Mouse (Mus musculus): ENCODE data around the gene Vamp4. TPM values are rescaled to one million over a fixed set of nuclear protein-coding genes. Genes with fewer than 3 reads are reported as not detected.

Gene Vamp4
- polyA plus RNA-seq, 1 experiment, result not detected

- WGBS, result under 1% methylated on average over 46 of the region's 46 CpGs
- Histone ChIP-seq H3K27ac (ENCODE audit: insufficient read depth, low read depth, low read length) (peak overlapping the region; percentile 17; the same call in 1 of the 2 replicates), H3K4me1 (ENCODE audit: control insufficient read depth, insufficient read depth, low read length) (no peaks in the 10 kb centered on the region), H3K4me3 (ENCODE audit: insufficient read depth, low read depth, low read length) (peak overlapping the region; percentile 84)
- no peak for TF ChIP-seq POLR2A (IDR thresholded peaks at IDR 0.05; ENCODE audit: insufficient read depth, low read depth, low read length)
- no peak for TF ChIP-seq CTCF (IDR thresholded peaks at IDR 0.05; ENCODE audit: insufficient read depth, low read depth, low read length)
Measured at GRCm38 (mm10) chr1:162570931-162571601, 751 bp downstream of the Vamp4 start.

- WGBS, result 95% methylated on average over 3 of the region's 3 CpGs
- TF ChIP-seq CTCF (IDR thresholded peaks at IDR 0.05; ENCODE audit: insufficient read depth, low read depth, low read length) (no peak), POLR2A (IDR thresholded peaks at IDR 0.05; ENCODE audit: insufficient read depth, low read depth, low read length) (no peak)
- H3K4me1 ChIP-seq (ENCODE audit: control insufficient read depth, insufficient read depth, low read length), result no peaks in the 10 kb centered on the region; the same call in 1 of the 2 replicates
- H3K27ac ChIP-seq (ENCODE audit: insufficient read depth, low read depth, low read length), result no peak overlapping the region
- H3K4me3 ChIP-seq (ENCODE audit: insufficient read depth, low read depth, low read length), result no peak overlapping the region
Measured at GRCm38 (mm10) chr1:162575098-162575497, 4.8 kb downstream of the Vamp4 start.

- no peak overlapping the region for H3K4me3 ChIP-seq (ENCODE audit: insufficient read depth, low read depth, low read length)
- H3K4me1 ChIP-seq (ENCODE audit: control insufficient read depth, insufficient read depth, low read length), result no peaks in the 10 kb centered on the region
- TF ChIP-seq POLR2A (IDR thresholded peaks at IDR 0.05; ENCODE audit: insufficient read depth, low read depth, low read length), result no peak
- TF ChIP-seq CTCF (IDR thresholded peaks at IDR 0.05; ENCODE audit: insufficient read depth, low read depth, low read length), result no peak
- H3K27ac ChIP-seq (ENCODE audit: insufficient read depth, low read depth, low read length), result no peak overlapping the region
- WGBS, result 59% methylated on average over 2 of the region's 2 CpGs
Measured at GRCm38 (mm10) chr1:162582884-162583283, 12.6 kb downstream of the Vamp4 start.

GRCm38 (mm10) chr1:162586282-162586681 lies 16.0 kb downstream of the Vamp4 start:
- Histone ChIP-seq H3K4me1 (ENCODE audit: control insufficient read depth, insufficient read depth, low read length) (peaks cover 5% of the 10 kb centered on the region; the same call in 1 of the 2 replicates), H3K27ac (ENCODE audit: insufficient read depth, low read depth, low read length) (no peak overlapping the region), H3K4me3 (ENCODE audit: insufficient read depth, low read depth, low read length) (no peak overlapping the region)
- TF ChIP-seq POLR2A (IDR thresholded peaks at IDR 0.05; ENCODE audit: insufficient read depth, low read depth, low read length), result no peak
- no peak for TF ChIP-seq CTCF (IDR thresholded peaks at IDR 0.05; ENCODE audit: insufficient read depth, low read depth, low read length)
- WGBS, result 86% methylated on average over 4 of the region's 4 CpGs

- no peak for TF ChIP-seq POLR2A (IDR thresholded peaks at IDR 0.05; ENCODE audit: insufficient read depth, low read depth, low read length)
- TF ChIP-seq CTCF (IDR thresholded peaks at IDR 0.05; ENCODE audit: insufficient read depth, low read depth, low read length), result no peak
- WGBS, result 53% methylated on average over 3 of the region's 3 CpGs
- peaks cover 5% of the 10 kb centered on the region; the same call in 1 of the 2 replicates for H3K4me1 ChIP-seq (ENCODE audit: control insufficient read depth, insufficient read depth, low read length)
- no peak overlapping the region for H3K27ac ChIP-seq (ENCODE audit: insufficient read depth, low read depth, low read length)
- no peak overlapping the region for H3K4me3 ChIP-seq (ENCODE audit: insufficient read depth, low read depth, low read length)
Measured at GRCm38 (mm10) chr1:162588606-162589005, 18.3 kb downstream of the Vamp4 start.

GRCm38 (mm10) chr1:162589443-162589842 lies 19.1 kb downstream of the Vamp4 start:
- no peak overlapping the region for H3K27ac ChIP-seq (ENCODE audit: insufficient read depth, low read depth, low read length)
- H3K4me3 ChIP-seq (ENCODE audit: insufficient read depth, low read depth, low read length), result no peak overlapping the region
- H3K4me1 ChIP-seq (ENCODE audit: control insufficient read depth, insufficient read depth, low read length), result peaks cover 5% of the 10 kb centered on the region; the same call in 1 of the 2 replicates
- 15% methylated on average over 9 of the region's 9 CpGs for WGBS
- TF ChIP-seq CTCF (IDR thresholded peaks at IDR 0.05; ENCODE audit: insufficient read depth, low read depth, low read length) (no peak), POLR2A (IDR thresholded peaks at IDR 0.05; ENCODE audit: insufficient read depth, low read depth, low read length) (no peak)

GRCm38 (mm10) chr1:162590415-162590997 lies 20.2 kb downstream of the Vamp4 start:
- 80% methylated on average over 8 of the region's 8 CpGs for WGBS

GRCm38 (mm10) chr1:162597379-162598102 lies 27.2 kb downstream of the Vamp4 start:
- WGBS, result 97% methylated on average over 3 of the region's 3 CpGs
- no peaks in the 10 kb centered on the region for H3K4me1 ChIP-seq (ENCODE audit: control insufficient read depth, insufficient read depth, low read length)
- TF ChIP-seq POLR2A (IDR thresholded peaks at IDR 0.05; ENCODE audit: insufficient read depth, low read depth, low read length) (no peak), CTCF (IDR thresholded peaks at IDR 0.05; ENCODE audit: insufficient read depth, low read depth, low read length) (no peak)
- no peak overlapping the region for H3K27ac ChIP-seq (ENCODE audit: insufficient read depth, low read depth, low read length)
- H3K4me3 ChIP-seq (ENCODE audit: insufficient read depth, low read depth, low read length), result no peak overlapping the region

More at GRCm38 (mm10) chr1:162590415-162590997, 20.2 kb downstream of the Vamp4 start:
- TF ChIP-seq CTCF (IDR thresholded peaks at IDR 0.05; ENCODE audit: insufficient read depth, low read depth, low read length), result no peak
- no peak for TF ChIP-seq POLR2A (IDR thresholded peaks at IDR 0.05; ENCODE audit: insufficient read depth, low read depth, low read length)
- no peak overlapping the region for H3K4me3 ChIP-seq (ENCODE audit: insufficient read depth, low read depth, low read length)
- H3K4me1 ChIP-seq (ENCODE audit: control insufficient read depth, insufficient read depth, low read length), result peaks cover 5% of the 10 kb centered on the region; the same call in 1 of the 2 replicates
- no peak overlapping the region for H3K27ac ChIP-seq (ENCODE audit: insufficient read depth, low read depth, low read length)

GRCm38 (mm10) chr1:162599617-162600016 lies 29.3 kb downstream of the Vamp4 start:
- Histone ChIP-seq H3K4me1 (ENCODE audit: control insufficient read depth, insufficient read depth, low read length) (no peaks in the 10 kb centered on the region), H3K27ac (ENCODE audit: insufficient read depth, low read depth, low read length) (no peak overlapping the region), H3K4me3 (ENCODE audit: insufficient read depth, low read depth, low read length) (no peak overlapping the region)
- TF ChIP-seq CTCF (IDR thresholded peaks at IDR 0.05; ENCODE audit: insufficient read depth, low read depth, low read length) (no peak), POLR2A (IDR thresholded peaks at IDR 0.05; ENCODE audit: insufficient read depth, low read depth, low read length) (no peak)
- WGBS, result 91% methylated on average over 5 of the region's 5 CpGs
